Comparison of ENCODE assay signal across 8 mouse cellular contexts in genomic region chr6:30895819-30896194, GRCm38 (mm10). TPM values are rescaled to one million over a fixed set of nuclear protein-coding genes. Genes with fewer than 3 reads are reported as not detected.
A peak's percentile ranks its signal among the peaks of the same experiment; 100 is the strongest.
DNase-seq lines count a peak whose midpoint lies in the region; ATAC-seq lines count a peak whose summit lies in the region.

No protein-coding gene starts in this region.

- ATAC-seq in erythroblast, adult 5-6 weeks (replicated peaks; ENCODE audit: low FRiP score, poor library complexity, severe bottlenecking): no peak
- ATAC-seq in neural tube, embryonic 11.5 days (ENCODE audit: insufficient read depth, low FRiP score, low TSS enrichment): no peak
- ATAC-seq in embryonic facial prominence, embryonic 12.5 days (ENCODE audit: insufficient number of reproducible peaks, insufficient read depth, low FRiP score, low TSS enrichment): no peak; the same call in 1 of the 2 replicates
- no peak for ATAC-seq in limb, embryonic 11.5 days (ENCODE audit: insufficient number of reproducible peaks, low FRiP score, low TSS enrichment, low read depth)
- no peak for ATAC-seq in neural tube, embryonic 15.5 days (ENCODE audit: low FRiP score)
- no peak for ATAC-seq in erythroid progenitor cell, adult 5-6 weeks (replicated peaks; ENCODE audit: low FRiP score, poor library complexity, severe bottlenecking)

- H3K27me3 ChIP-seq in erythroblast, embryonic 14.5 days (ENCODE audit: control insufficient read depth): no peaks in the 10 kb centered on the region
- H3K27me3 ChIP-seq in neural tube, embryonic 11.5 days (ENCODE audit: control insufficient read depth, insufficient read depth, low read length): no peaks in the 10 kb centered on the region
- no peaks in the 10 kb centered on the region for H3K27me3 ChIP-seq in embryonic facial prominence, embryonic 12.5 days
- H3K27me3 ChIP-seq in limb, embryonic 11.5 days (ENCODE audit: control insufficient read depth, insufficient read depth, low read length): no peaks in the 10 kb centered on the region
- no peaks in the 10 kb centered on the region for H3K27me3 ChIP-seq in neural tube, embryonic 15.5 days (replicated peaks)

- peak overlapping the region; percentile 55 for H3K4me2 ChIP-seq in neural tube, embryonic 11.5 days (ENCODE audit: low read depth)
- H3K4me2 ChIP-seq in embryonic facial prominence, embryonic 12.5 days (replicated peaks): peak overlapping the region; percentile 57
- H3K4me2 ChIP-seq in limb, embryonic 11.5 days (ENCODE audit: low read depth, severe bottlenecking): peak overlapping the region; percentile 58
- H3K4me2 ChIP-seq in neural tube, embryonic 15.5 days: peak overlapping the region; percentile 65

- 14% methylated on average over 3 of the region's 3 CpGs for WGBS in neural tube, embryonic 11.5 days
- WGBS in embryonic facial prominence, embryonic 12.5 days: 29% methylated on average over 3 of the region's 3 CpGs
- WGBS in limb, embryonic 11.5 days: 31% methylated on average over 3 of the region's 3 CpGs
- whole genome bisulfite sequencing in neural tube, embryonic 15.5 days: 11% methylated on average over 3 of the region's 3 CpGs

- no peak for DNase-seq in neural tube, embryonic 11.5 days (ENCODE audit: low spot score)
- DNase-seq in neural tube, embryonic 10.5 days (ENCODE audit: extremely low spot score, low spot score): no peak
- DNase-seq in limb, embryonic 11.5 days (ENCODE audit: low spot score): no peak

- H3K27ac ChIP-seq in neural tube, embryonic 11.5 days (ENCODE audit: low read depth, low read length): peak overlapping the region; percentile 95
- H3K27ac ChIP-seq in embryonic facial prominence, embryonic 12.5 days: peak overlapping the region; percentile 98
- H3K27ac ChIP-seq in limb, embryonic 11.5 days (replicated peaks; ENCODE audit: low read depth, low read length): peak overlapping the region; percentile 95
- peak overlapping the region; percentile 97 for H3K27ac ChIP-seq in neural tube, embryonic 15.5 days (replicated peaks)

- peaks cover 6% of the 10 kb centered on the region for H3K36me3 ChIP-seq in erythroblast, embryonic 14.5 days (ENCODE audit: control insufficient read depth)
- H3K36me3 ChIP-seq in neural tube, embryonic 11.5 days (ENCODE audit: control insufficient read depth, insufficient read depth, low read length): no peaks in the 10 kb centered on the region
- no peaks in the 10 kb centered on the region for H3K36me3 ChIP-seq in embryonic facial prominence, embryonic 12.5 days
- H3K36me3 ChIP-seq in limb, embryonic 11.5 days (ENCODE audit: control insufficient read depth, insufficient read depth, low read length): no peaks in the 10 kb centered on the region; the same call in 1 of the 2 replicates
- no peaks in the 10 kb centered on the region for H3K36me3 ChIP-seq in neural tube, embryonic 15.5 days

- peak overlapping the region; percentile 80 for H3K9ac ChIP-seq in neural tube, embryonic 11.5 days (ENCODE audit: low read length)
- H3K9ac ChIP-seq in embryonic facial prominence, embryonic 12.5 days: peak overlapping the region; percentile 64
- H3K9ac ChIP-seq in limb, embryonic 11.5 days (ENCODE audit: low read length): peak overlapping the region; percentile 74
- peak overlapping the region; percentile 77 for H3K9ac ChIP-seq in neural tube, embryonic 15.5 days (replicated peaks)

- no peaks in the 10 kb centered on the region for H3K9me3 ChIP-seq in erythroblast, embryonic 14.5 days (ENCODE audit: control insufficient read depth, low read length)
- no peaks in the 10 kb centered on the region for H3K9me3 ChIP-seq in neural tube, embryonic 11.5 days (ENCODE audit: control insufficient read depth, low read length)
- H3K9me3 ChIP-seq in embryonic facial prominence, embryonic 12.5 days: no peaks in the 10 kb centered on the region
- H3K9me3 ChIP-seq in limb, embryonic 11.5 days (ENCODE audit: control insufficient read depth, low read length): no peaks in the 10 kb centered on the region
- H3K9me3 ChIP-seq in neural tube, embryonic 15.5 days (replicated peaks): no peaks in the 10 kb centered on the region

- H3K4me1 ChIP-seq in erythroblast, embryonic 14.5 days (ENCODE audit: control insufficient read depth): peaks cover 22% of the 10 kb centered on the region
- H3K4me1 ChIP-seq in neural tube, embryonic 11.5 days (ENCODE audit: control insufficient read depth, insufficient read depth, low read length): no peaks in the 10 kb centered on the region
- peaks cover 6% of the 10 kb centered on the region; the same call in 1 of the 2 replicates for H3K4me1 ChIP-seq in embryonic facial prominence, embryonic 12.5 days
- H3K4me1 ChIP-seq in limb, embryonic 11.5 days (ENCODE audit: control insufficient read depth, insufficient read depth, low read length): peaks cover 5% of the 10 kb centered on the region; the same call in 1 of the 2 replicates
- H3K4me1 ChIP-seq in neural tube, embryonic 15.5 days: peaks cover 16% of the 10 kb centered on the region

- H3K4me3 ChIP-seq in erythroblast, embryonic 14.5 days (replicated peaks): peak overlapping the region; percentile 94
- H3K4me3 ChIP-seq in neural tube, embryonic 11.5 days (ENCODE audit: low read depth, low read length): peak overlapping the region; percentile 71
- peak overlapping the region; percentile 56 for H3K4me3 ChIP-seq in embryonic facial prominence, embryonic 12.5 days
- H3K4me3 ChIP-seq in limb, embryonic 11.5 days (ENCODE audit: low read depth, low read length): peak overlapping the region; percentile 63
- H3K4me3 ChIP-seq in neural tube, embryonic 15.5 days (replicated peaks): peak overlapping the region; percentile 79

RNA-seq across cellular contexts. Expression of gene Copg2, which starts 0.8 kb away (rescaled TPM):
- 0.15 TPM in 2 replicates for polyA plus RNA-seq in erythroblast, embryonic 14.5 days (2012)
- 5.0 and 7.9 TPM in 2 replicates for total RNA-seq in erythroblast, adult 5-6 weeks (2015; ENCODE audit: low replicate concordance)
- 9.5 and 10.6 TPM in 2 replicates for total RNA-seq in erythroblast, adult 5-6 weeks (2017; ENCODE audit: low replicate concordance)
- polyA plus RNA-seq in neural tube, embryonic 11.5 days (2014; fragmentation: Nextera tagmentation; extraction: Ambion mirVana): 38.2 and 43.6 TPM in 2 replicates
- 21.5 and 21.9 TPM in 2 replicates for polyA plus RNA-seq in embryonic facial prominence, embryonic 12.5 days (2016; fragmentation: Nextera tagmentation; extraction: Ambion mirVana)
- polyA plus RNA-seq in limb, embryonic 11.5 days (2014; fragmentation: Nextera tagmentation; extraction: Ambion mirVana): 32.2 and 33.6 TPM in 2 replicates
- 27.4 and 31.2 TPM in 2 replicates for polyA plus RNA-seq in neural tube, embryonic 15.5 days (2015; fragmentation: Nextera tagmentation; extraction: Ambion mirVana)
- 12.6 and 18.0 TPM in 2 replicates for total RNA-seq in erythroid progenitor cell, adult 5-6 weeks (2015; ENCODE audit: low replicate concordance)
- total RNA-seq in erythroid progenitor cell, adult 5-6 weeks (2017; ENCODE audit: low replicate concordance): 7.0 and 10.0 TPM in 2 replicates

RNA-seq across cellular contexts. Expression of gene Tsga13, which starts 19.6 kb away (rescaled TPM):
- polyA plus RNA-seq in erythroblast, embryonic 14.5 days (2012): not detected in 2 replicates
- total RNA-seq in erythroblast, adult 5-6 weeks (2015; ENCODE audit: low replicate concordance): not detected in 2 replicates
- not detected in 2 replicates for total RNA-seq in erythroblast, adult 5-6 weeks (2017; ENCODE audit: low replicate concordance)
- polyA plus RNA-seq in neural tube, embryonic 11.5 days (2014; fragmentation: Nextera tagmentation; extraction: Ambion mirVana): not detected in 2 replicates
- polyA plus RNA-seq in embryonic facial prominence, embryonic 12.5 days (2016; fragmentation: Nextera tagmentation; extraction: Ambion mirVana): 0.39 TPM in 1 of 2 replicates, not detected in the other
- 0.25 TPM in 1 of 2 replicates, not detected in the other for polyA plus RNA-seq in limb, embryonic 11.5 days (2014; fragmentation: Nextera tagmentation; extraction: Ambion mirVana)
- 0.54 TPM in 1 of 2 replicates, not detected in the other for polyA plus RNA-seq in neural tube, embryonic 15.5 days (2015; fragmentation: Nextera tagmentation; extraction: Ambion mirVana)
- total RNA-seq in erythroid progenitor cell, adult 5-6 weeks (2015; ENCODE audit: low replicate concordance): not detected in 2 replicates
- not detected in 2 replicates for total RNA-seq in erythroid progenitor cell, adult 5-6 weeks (2017; ENCODE audit: low replicate concordance)

Comparison
In these comparisons a context has a peak if more than half of its experiments do, and no peak if none do; other contexts are left out.
1. RNA of gene Copg2, which starts 0.8 kb away (polyA plus RNA-seq): 38.2 to 43.6 TPM in neural tube, embryonic 11.5 days, 32.2 to 33.6 TPM in limb, embryonic 11.5 days, 27.4 to 31.2 TPM in neural tube, embryonic 15.5 days and 21.5 to 21.9 TPM in embryonic facial prominence, embryonic 12.5 days; 0.15 TPM in erythroblast, embryonic 14.5 days; every median in the first group is over 10 times any median in the second.
2. Peak in every context shown above with its lines, with median percentiles within 50 percentile points of each other: H3K4me3 ChIP-seq, H3K27ac ChIP-seq, H3K4me2 ChIP-seq and H3K9ac ChIP-seq.